Mouse (Mus musculus) brain, embryonic 14.5 days (tissue): ENCODE results near the gene Espl1. TPM values are rescaled to one million over a fixed set of nuclear protein-coding genes. Genes with fewer than 3 reads are reported as not detected.
A peak's percentile ranks its signal among the peaks of the same experiment; 100 is the strongest.

Experiments used
- DNase-seq: peaks from one replicate; pipeline ENCODE4 v3.0.0-alpha.2; 2011; ENCODE audit warnings: low read depth
- CTCF ChIP-seq: fragments of 200-500 bp; IDR thresholded peaks from 2 replicates; pipeline ENCODE4 v1.5.1; 2012; ENCODE audit warnings: inconsistent platforms, mild to moderate bottlenecking, moderate library complexity, borderline replicate concordance; ENCODE audit not compliant: insufficient read depth, insufficient read length; ENCODE audit errors: extremely low read depth
- POLR2A ChIP-seq: fragments of 200-500 bp; IDR thresholded peaks from 2 replicates; pipeline ENCODE4 v1.6.1; 2012; ENCODE audit warnings: mild to moderate bottlenecking, inconsistent platforms, borderline replicate concordance; ENCODE audit not compliant: poor library complexity, insufficient read depth, insufficient read length, severe bottlenecking; ENCODE audit errors: extremely low read depth
- polyA plus RNA-seq: library from polyadenylated mRNA; depleted of rRNA; stranded (reverse); fragments of >200 nt; gene quantifications from 2 replicates; pipeline ENCODE4 v1.2.3, GENCODE M21; 2012; rRNA removed

The Espl1 gene
- polyA plus RNA-seq, 1 experiment = 11.3 TPM

- TF ChIP-seq POLR2A = no peak
- DNase-seq = no peak
These were observed 70.2 kb downstream of the Espl1 start for GRCm38 (mm10) chr15:102366238-102366637.

GRCm38 (mm10) chr15:102366733-102367344 lies 70.8 kb downstream of the Espl1 start, which contains the start of gene Sp7:
Gene Sp7 (minus strand): TSS chr15:102367182.
- peak; percentile 71 for DNase-seq
- TF ChIP-seq CTCF (no peak), POLR2A (no peak)

- TF ChIP-seq POLR2A = no peak
- no peak for DNase-seq
These were observed 73.9 kb downstream of the Espl1 start for GRCm38 (mm10) chr15:102369972-102370371.

GRCm38 (mm10) chr15:102370727-102371126 lies 74.7 kb downstream of the Espl1 start:
- TF ChIP-seq CTCF (no peak), POLR2A (no peak)
- DNase-seq = no peak

Other genes with a start within 250 kb of the Espl1 start
- 123 and 173 TPM in 2 replicates for gene Eif4b, start 222.5 kb upstream of the Espl1 start, polyA plus RNA-seq
- gene Tns2, start 195.9 kb upstream of the Espl1 start, polyA plus RNA-seq = 10.2 and 18.8 TPM in 2 replicates
- gene Spryd3, start 160.0 kb upstream of the Espl1 start, polyA plus RNA-seq = 63.8 and 64.6 TPM in 2 replicates
- gene Igfbp6, start 151.9 kb upstream of the Espl1 start, polyA plus RNA-seq = 0.57 and 0.83 TPM in 2 replicates
- 0.15 and 0.18 TPM in 2 replicates for gene Soat2, start 145.7 kb upstream of the Espl1 start, polyA plus RNA-seq
- gene Zfp740, start 93.0 kb upstream of the Espl1 start, polyA plus RNA-seq = 91.1 and 96.5 TPM in 2 replicates
- 45.4 and 50.8 TPM in 2 replicates for gene Csad, start 91.5 kb upstream of the Espl1 start, polyA plus RNA-seq
- 0.30 and 0.40 TPM in 2 replicates for gene Itgb7, start 64.3 kb upstream of the Espl1 start, polyA plus RNA-seq
- gene Rarg, start 38.7 kb upstream of the Espl1 start, polyA plus RNA-seq = 9.1 and 11.0 TPM in 2 replicates
- gene Gm9918, start 25.7 kb upstream of the Espl1 start, polyA plus RNA-seq = 0.18 and 0.23 TPM in 2 replicates
- 48.7 and 53.6 TPM in 2 replicates for gene Mfsd5, start 16.8 kb upstream of the Espl1 start, polyA plus RNA-seq
- gene Pfdn5, start 29.9 kb downstream of the Espl1 start, polyA plus RNA-seq = 303 and 362 TPM in 2 replicates
- gene Myg1, start 35.4 kb downstream of the Espl1 start, polyA plus RNA-seq = 109 and 137 TPM in 2 replicates
- gene Aaas, start 54.5 kb downstream of the Espl1 start, polyA plus RNA-seq = 33.6 and 49.2 TPM in 2 replicates
- gene Sp7, start 70.9 kb downstream of the Espl1 start, polyA plus RNA-seq = 0.69 and 4.1 TPM in 2 replicates
- 19.2 and 20.8 TPM in 2 replicates for gene Sp1, start 109.9 kb downstream of the Espl1 start, polyA plus RNA-seq
- gene Amhr2, start 149.1 kb downstream of the Espl1 start, polyA plus RNA-seq = 0.48 and 0.53 TPM in 2 replicates
- gene Prr13, start 162.8 kb downstream of the Espl1 start, polyA plus RNA-seq = 94.6 and 117 TPM in 2 replicates
- 569 and 716 TPM in 2 replicates for gene Pcbp2, start 174.3 kb downstream of the Espl1 start, polyA plus RNA-seq
- not detected in 2 replicates for gene Gm10337, start 207.5 kb downstream of the Espl1 start, polyA plus RNA-seq
- 72.4 and 79.2 TPM in 2 replicates for gene Map3k12, start 220.8 kb downstream of the Espl1 start, polyA plus RNA-seq
- gene Tarbp2, start 221.9 kb downstream of the Espl1 start, polyA plus RNA-seq = 126 and 186 TPM in 2 replicates
- 7.1 and 7.5 TPM in 2 replicates for gene Npff, start 228.7 kb downstream of the Espl1 start, polyA plus RNA-seq